Mouse (Mus musculus) right cerebral cortex, postnatal 25 days (tissue): ENCODE measurements around the gene Gm36079.
"Not testable (repeated sequence)": the region's sequence is repeated elsewhere in the genome, so short reads cannot be mapped to it uniquely, and the experiment has no call there.

Experiments used
- DNase-seq: peaks from one replicate; pipeline ENCODE4 v3.0.0; 2022

Gm36079 gene

DNA sequence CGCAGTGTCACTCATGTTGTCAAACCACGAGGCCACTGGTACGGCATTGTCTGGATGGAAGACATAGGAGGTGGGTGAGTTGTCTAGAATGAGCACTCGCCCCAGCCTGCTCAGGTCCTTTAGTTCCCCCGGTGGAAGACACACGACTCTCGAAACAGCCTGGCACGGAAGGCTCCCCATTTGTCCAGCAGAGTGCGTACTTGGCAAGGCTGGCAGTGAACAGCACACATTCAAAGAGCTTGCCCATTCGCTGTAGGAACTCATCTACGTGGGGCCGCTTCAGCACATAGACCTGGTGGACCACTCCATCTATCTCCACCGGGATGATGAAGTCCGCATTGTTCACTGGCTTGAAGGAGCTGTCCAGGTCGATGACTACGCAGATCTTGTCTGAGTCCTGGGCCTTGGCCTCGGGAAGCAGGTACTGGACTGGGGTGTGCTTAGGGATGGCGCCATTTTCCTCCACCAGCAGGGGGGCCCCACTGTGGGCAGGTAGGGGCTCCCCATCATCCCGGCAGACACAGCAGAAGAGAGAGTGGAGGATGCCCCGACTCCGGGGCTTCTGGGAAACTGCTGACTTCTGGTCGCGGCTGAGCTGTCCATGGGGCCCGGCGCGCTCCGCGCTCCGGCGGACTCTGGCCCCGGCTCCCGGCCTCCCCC lies 11.3 kb downstream of the Gm36079 start:
- not testable (repeated sequence) for DNase-seq

DNA sequence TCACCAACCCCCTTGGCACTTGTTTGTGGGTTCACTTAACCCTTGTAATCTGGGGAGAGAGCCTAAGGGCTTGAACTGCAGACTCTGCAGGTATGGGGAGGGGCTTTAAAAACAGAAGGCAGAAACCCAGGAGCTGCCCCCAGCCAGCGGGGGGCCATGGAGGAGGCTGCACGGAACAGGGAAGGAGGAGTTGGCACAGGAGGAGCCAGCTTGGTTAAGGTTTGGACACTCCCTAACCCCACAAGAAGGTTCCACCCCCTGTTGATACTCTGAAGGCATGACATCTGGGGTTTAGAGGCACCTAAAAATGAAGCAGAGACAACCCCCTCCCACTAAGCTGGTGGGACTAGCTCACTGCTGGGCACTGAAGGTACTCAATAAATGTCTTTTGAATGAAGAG lies 12.8 kb downstream of the Gm36079 start:
- DNase-seq: not testable (repeated sequence)

DNA sequence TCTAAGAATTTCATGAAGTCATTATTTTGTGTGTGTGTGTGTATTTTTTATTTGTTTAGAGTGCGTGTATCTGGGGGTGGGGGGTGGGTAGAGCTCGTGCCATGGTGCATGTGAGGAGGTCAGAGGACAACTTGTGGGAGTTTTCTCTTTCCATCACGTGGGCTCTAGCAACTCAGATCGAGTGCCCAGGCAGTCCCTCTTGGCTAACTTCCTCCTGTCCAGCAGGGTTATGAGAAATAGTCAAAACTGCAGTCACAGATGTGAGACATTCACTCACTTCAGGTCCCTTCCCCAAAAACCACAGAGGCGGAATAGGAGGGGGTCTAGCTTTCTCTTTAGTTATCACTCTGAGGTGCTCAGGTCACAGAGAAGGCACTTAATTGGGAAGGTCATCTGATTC lies 13.3 kb downstream of the Gm36079 start:
- DNase-seq: not testable (repeated sequence)

DNA sequence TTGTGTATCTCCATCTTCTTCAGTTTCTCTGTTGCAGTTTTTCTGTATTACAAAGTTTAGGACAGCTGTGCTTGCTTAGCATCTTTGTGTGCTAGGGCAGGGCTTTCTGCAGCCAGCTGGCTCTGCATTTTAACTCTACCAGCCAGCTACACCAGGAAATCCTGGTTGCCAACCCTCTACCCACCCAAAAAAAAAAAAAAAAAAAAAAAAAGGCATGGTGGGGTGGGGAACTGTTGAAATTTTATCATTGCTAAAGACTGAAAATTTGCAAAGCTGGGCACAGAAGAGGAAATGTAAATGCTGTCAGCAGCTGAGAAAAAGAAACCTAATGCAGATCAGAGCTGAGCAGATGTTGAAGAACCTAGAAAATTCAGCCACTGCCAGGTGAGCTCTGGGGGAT lies 16.7 kb downstream of the Gm36079 start:
- DNase-seq: not testable (repeated sequence)

DNA sequence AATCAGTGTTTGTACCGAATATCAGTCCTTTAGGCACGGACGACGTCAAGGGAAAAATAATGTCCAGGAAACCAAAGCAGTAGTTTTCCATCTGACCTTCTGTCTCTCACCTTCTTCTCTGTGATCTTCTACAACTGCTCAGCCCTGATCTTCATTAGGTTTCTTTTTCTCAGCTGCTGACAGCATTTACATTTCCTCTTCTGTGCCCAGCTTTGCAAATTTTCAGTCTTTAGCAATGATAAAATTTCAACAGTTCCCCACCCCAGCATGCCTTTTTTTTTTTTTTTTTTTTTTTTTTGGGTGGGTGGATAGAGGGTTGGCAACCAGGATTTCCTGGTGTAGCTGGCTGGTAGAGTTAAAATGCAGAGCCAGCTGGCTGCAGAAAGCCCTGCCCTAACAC lies 27.6 kb downstream of the Gm36079 start:
- not testable (repeated sequence) for DNase-seq

DNA sequence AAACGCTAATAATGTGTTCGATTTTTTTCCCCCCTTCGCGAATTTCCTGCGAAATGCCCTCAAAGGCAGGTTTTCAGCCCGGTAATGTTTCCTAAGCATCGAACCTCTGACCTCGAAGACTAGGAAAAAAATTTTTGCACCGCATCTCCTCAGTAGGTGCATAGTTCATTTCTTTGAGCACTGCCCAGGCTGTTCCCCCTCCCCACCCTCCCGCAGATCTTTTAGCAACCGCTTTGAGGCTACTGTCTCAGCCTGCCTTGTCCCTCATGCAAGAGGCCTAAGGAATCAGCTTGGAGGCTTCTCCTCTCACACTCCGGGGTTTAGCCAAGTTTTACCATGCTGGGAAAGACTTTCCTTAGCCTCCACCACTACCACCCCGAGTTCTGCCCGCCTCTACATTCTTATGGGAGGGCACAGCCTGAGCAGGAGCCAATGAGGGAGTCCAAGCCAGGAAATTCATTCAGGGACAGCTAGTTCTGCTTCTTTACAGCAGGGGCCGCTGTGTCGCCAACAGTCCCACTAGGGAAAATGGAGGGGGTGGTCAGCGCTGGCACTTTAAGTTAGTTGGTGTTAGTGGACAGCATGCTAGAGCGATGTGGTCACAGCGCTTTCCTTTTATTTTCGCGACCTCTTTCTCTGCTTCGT lies 28.2 kb downstream of the Gm36079 start:
- not testable (repeated sequence) for DNase-seq

DNA sequence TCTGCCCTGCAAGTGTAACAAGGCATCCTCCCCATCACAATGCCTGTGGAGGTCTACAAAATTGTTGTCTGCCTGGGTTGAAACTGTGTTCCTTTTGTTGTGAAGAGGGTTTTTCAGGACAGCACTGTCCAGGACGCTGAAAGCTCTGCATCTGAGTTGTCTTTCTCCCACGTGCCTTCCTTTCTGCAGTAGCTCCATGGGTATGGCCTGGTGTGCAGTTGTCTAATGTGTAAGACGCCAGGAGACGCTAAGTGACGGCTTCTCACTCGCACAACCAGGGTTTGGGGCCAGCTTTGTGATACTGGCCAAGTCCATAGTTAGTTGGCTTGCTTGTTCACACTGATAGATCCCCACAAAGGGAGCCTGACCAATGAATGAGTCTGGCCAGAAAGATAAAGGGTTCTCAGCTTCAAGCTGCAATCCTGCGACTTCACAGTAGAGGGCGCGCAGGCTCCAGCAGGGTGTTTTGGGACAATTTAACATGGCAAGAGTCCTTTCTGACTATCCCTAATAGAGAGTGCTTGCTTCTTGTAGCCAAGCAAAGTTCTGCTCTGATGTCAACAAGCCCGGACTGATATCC lies 34.8 kb downstream of the Gm36079 start:
- not testable (repeated sequence) for DNase-seq

DNA sequence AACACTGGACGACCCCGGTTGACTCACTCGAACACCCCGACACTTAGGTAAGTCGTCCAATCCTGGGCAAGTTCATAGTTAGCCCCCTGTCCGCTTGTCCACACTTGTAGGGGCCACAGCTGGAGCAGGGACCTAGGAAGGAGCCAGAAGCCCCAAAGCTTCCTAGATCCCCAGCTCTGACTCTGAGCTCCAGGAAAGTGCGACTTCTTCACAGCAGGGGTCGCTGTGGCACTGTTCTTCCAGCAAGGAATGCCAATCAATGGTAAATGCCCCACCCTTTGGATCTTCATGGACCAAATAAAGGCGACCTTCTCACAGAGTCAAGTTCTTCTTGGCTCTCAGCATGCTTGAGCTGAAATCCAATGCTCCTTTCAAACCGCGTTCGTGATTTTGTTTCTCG lies 35.5 kb downstream of the Gm36079 start:
- not testable (repeated sequence) for DNase-seq
